Mouse (Mus musculus) fibroblast of lung, adult 2 months (primary cell): ENCODE measurements around the gene Stox2.
"Not testable (repeated sequence)": the region's sequence is repeated elsewhere in the genome, so short reads cannot be mapped to it uniquely, and the experiment has no call there.

Experiments
- DNase-seq: peaks from one replicate; pipeline ENCODE4 v3.0.0-alpha.2; 2011; ENCODE audit warnings: low read depth

The Stox2 gene

DNA sequence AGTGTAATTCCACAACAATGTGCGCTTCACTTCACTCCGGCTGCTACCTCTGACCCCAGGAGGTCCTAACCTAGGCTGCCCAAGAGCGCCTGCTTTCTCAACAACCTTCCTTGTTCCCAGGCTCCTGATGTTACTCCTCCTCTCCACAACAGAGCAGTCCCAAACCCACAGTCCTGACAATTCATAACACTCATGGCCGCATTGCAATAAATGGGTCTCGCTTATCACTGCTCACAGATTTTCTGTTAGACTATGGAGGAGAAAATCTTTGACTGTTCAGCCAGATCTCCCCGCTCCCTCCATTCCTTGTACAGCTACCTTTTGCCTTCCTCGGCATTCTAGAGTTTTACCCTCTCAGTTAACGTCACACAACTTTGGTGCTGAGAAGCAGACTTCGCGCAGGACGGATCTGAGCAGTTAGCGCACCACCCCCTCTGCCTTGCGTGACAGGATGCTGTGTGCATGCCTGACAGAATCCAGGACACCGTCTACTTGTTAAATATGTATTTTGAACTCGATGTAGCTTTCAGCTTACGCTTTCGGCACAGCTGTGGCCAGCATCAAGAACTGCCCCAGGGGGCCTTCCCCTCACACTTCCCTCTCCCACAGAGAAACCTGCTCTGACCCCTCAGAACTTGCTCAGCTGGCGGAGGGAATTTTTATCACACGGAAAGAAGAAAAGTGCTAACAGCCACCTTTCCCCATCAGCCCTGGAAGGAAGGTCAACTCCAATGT is at the start of gene Stox2:
Stox2 (minus strand) TSS at position 51 of the 735 bp plus-strand sequence.
- DNase-seq: no peak

- DNase-seq: no peak
Measured at GRCm38 (mm10) chr8:47495428-47495827, 49.3 kb upstream of the Stox2 start.

DNA sequence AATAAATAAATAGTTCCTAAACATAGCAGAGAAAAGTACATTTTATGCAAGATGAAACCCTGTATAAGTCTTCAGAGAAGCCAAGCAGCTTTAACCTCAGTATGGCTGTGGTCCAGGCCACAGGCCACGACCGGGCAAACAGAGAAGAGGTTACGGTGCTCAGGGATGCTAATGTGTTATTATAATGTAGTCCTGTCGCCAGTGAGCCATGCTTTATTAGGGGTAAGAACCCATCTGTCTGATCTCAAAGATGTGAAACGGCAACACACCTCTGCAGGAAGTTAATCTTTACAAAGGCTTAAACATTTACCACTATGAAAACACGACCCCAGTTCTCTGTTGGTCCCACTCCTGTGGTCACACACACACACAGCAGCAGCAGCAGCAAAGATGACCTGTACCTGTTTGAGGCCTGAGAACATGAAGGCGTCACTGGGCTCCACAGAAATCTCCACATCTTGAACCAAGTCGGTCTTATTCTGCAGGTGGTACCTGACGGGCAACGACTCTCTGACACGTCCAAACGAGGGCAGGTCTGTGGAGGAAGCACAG is 48.5 kb upstream of the Stox2 start:
- DNase-seq: no peak

DNA sequence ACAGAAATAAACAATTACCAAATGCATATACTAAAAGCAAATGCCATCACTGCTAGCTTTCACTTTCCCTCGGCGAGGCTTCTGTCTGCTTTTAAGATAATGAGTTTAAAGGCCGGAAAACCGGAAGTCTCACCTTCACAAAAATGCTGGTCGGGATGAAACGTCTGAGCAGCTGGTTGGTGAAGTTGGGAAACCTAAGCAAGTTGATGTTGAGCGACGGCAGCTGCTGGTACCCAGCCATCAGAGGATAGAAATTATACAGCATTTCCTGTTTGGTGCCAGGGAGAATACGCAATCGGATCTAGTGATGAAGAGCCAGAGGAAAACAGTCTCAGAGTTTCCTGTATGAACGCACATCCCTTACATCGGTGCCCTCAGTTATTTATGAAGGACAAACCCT is 46.9 kb upstream of the Stox2 start:
- no peak for DNase-seq

DNA sequence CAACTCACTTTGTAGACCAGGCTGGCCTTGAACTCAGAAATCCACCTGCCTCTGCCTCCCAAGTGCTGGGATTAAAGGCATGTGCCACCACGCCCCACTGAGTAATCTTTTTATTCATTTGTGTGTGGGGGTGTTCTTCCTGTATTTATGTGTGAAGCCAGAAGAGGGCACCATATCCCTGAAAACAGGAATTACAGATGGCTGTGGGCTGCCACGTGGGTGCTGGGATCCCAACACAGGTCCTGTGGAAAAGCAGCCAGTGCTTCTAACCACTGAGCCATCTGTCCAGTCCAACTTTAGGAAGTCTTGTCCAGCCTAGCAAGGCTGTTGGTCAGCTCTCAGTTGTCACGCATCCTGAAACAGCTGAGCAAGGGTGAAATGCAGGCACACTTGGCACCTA is 41.1 kb upstream of the Stox2 start:
- DNase-seq: no peak

DNA sequence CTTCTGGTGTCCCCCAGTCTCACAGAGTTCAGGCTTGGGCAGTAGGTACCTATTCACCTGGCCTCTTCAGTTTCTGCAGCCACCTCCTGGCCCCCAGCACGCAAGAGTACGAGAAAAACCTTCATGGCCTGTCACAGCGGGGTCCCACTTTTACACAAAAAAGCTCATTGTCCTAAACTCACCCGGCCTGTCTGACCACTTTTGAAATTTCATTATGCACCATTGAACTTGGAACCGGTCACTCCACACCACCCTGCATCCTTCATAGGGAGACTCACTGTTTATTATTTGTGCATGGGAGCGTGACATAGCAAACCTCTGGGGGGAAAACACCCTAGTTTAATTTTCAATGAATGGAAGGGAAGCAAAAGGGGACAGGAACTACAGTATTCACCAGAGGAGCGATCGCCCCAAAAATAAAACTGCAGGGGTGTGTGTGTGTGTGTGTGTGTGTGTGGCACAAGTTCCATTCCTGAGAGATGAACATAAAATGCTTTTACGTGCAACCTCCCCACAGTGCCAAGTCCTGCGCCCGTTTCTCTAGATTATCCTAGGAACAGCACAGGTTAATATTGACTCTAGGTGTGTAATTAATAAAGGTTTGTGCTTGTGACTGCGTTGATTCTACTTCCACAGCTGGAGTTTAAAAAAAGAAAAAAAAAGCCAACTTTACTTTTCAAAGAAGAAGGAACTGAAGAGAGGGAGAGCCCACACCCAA is 36.4 kb upstream of the Stox2 start:
- no peak for DNase-seq

GRCm38 (mm10) chr8:47480039-47480438 is 33.9 kb upstream of the Stox2 start:
- DNase-seq: no peak

GRCm38 (mm10) chr8:47461650-47462049 is 15.5 kb upstream of the Stox2 start:
- DNase-seq: no peak

GRCm38 (mm10) chr8:47459216-47459749 is 13.1 kb upstream of the Stox2 start:
- no peak for DNase-seq

DNA sequence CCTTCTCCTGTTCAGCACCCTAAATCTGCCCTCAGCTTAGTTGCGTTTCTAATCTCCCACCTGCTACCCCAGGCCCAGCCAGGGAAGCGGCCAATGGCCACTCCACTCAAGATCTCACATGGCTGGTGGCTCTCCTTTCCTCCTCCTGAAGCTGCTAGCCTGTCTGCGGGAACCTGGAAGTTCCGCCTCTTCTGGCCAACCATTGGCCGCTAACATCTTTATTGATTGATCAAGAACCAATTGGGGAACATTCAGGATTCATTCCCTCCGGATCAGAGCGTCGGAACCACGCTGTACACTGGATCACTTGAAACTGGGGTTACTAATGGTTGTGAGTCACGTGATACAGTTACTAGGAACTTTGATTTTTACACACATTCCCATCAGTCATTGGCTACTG is 12.4 kb upstream of the Stox2 start:
- DNase-seq: no peak

GRCm38 (mm10) chr8:47449211-47449610 is 3.0 kb upstream of the Stox2 start:
- DNase-seq: not testable (repeated sequence)

DNA sequence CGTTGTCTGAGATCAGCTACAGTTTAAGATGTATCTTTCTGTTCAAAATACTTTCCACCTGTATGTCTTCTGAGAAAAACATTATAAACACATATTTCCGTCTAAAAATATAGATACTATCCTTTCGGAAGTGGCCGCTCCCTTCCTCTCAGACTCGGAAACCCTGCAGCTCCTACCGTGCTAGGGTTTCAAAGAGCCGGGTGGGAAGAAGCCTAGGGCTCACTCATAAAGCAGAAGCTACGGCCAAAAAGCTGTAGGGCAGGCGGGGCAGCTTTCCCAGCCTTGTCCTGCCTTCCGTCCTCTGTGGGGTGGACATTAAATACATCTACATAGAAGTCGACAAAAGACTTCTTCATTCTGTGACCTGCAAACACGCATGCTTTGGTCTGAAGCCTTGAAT is 6.9 kb downstream of the Stox2 start:
- no peak for DNase-seq

DNA sequence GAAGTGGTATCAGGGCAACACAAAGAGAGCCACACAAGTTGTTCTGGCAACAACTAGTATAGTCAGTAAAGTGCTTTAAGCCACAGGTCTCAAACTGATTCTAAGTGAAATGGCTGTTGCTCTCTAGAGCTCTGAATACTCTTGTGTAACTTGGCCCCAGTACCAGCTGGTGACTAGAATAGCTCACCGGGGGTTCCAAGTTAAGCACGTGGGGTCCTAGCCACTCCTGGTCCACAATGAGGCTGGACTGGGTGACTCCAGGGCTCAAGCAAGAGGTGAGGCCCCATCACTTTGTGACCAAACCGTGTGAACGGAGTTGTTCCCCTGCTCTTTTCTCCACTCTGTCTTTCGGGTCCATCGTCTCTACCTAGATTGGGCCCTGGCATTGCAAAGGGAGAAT is 8.2 kb downstream of the Stox2 start:
- no peak for DNase-seq

GRCm38 (mm10) chr8:47435861-47436260 is 10.3 kb downstream of the Stox2 start:
- no peak for DNase-seq

DNA sequence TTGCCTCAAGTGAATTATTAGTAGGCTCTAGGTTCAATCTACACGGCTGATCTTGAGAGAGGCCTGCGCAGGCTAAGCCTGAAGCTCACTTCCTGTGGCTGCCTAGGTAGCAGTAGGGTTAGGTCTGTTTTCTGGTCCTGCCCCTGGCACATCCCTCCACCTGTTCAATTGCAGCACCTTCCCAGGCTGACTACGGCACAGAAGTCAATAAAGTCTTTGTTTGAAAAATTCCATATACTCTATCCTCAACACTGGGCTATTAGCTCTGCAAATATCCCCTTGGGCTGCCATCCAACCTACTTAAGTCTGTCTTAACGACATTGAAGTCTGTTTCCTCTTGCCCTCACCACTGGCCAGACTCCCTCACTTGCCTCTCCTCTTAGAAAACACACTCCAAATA is 10.8 kb downstream of the Stox2 start:
- DNase-seq: no peak

GRCm38 (mm10) chr8:47431263-47431662 is 14.9 kb downstream of the Stox2 start:
- no peak for DNase-seq

DNA sequence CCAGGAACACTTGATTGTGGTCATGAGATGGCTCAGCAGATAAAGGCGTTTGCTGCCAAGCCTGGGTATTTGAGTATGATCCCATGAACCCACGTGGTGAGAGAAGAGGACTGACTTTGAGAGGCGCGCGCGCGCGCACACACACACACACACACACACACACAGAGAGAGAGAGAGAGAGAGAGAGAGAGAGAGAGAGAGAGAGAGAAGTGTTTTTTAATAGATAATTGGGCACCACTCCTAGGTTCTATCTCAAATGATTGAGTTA is 32.0 kb downstream of the Stox2 start:
- DNase-seq: not testable (repeated sequence)

DNA sequence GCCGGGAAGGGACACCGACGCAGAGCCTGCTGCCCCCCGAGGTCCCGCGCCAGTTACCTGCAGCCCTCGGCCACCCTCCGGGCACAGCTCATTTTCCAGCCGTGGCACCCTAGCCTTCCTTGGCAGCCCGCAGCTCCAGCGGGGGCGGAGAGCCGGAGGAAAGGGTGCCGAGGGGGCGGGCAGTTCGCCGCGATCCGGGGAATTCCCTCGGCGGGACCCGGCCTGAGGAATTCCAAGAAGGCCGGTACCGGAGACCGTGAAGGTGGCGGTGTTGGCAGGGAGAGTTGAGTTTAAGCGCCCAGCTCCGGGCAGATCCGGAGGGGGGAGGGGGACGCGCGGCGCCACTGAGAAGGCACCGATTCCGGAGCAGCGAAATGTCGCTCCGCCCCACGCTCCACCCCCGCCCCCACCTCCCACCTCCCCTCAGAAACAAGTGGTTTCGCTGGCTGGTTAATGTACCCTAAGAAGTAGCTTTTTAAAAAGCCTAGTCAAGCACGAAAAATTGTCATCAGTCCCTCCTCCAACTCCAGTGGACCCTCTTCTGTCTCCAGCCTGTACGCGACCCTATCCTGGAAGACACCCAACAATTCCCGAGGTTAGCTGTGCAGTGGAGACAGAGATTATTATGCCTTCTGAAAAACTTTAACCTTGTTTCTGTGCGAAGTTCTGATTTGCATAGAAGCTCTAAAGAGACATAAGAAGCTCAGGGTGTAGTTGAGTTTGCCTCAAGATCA is 32.5 kb downstream of the Stox2 start:
- no peak for DNase-seq

DNA sequence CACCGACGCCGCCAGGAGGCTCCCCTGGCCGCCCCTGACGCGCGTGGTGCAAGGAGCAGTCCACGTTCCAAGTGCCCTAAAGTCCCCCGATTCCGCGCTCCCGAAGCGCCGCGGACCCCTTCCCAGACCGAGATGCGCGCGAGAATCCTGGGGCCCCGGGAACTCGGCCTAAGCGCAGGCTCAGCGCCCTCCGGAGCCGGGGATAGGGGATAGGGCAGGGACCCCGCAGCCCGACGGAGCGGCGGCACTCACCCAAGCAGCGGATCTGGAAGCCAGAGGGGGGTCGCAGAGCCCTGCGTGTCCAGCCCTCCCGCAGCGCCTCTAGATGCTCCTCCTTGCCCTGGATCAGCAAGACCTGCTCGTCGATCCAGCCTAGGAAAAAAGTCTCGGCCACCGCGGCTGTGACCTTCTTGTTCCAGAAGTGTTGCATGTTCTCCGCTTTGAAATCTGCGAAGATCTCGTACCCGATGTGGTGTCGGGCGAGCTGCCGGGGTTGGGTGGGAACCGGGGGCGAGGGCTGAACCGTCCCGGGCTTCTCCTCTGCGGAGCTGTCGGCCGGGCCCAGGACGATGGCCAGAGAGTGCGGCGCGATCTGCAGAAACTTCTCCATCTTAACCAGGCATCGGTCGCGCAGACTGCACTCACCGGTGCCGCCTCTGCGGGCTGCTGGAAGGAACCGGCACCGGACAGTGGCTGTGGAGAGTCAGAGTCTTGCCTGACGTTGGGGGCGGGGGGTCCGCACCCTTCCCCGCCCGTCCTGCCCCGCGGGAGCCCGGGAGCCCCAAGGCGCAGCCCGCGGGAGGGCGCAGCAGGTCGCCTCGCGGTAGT is 33.3 kb downstream of the Stox2 start:
- DNase-seq: no peak

GRCm38 (mm10) chr8:47411994-47412695 is 34.0 kb downstream of the Stox2 start:
- DNase-seq: no peak

DNA sequence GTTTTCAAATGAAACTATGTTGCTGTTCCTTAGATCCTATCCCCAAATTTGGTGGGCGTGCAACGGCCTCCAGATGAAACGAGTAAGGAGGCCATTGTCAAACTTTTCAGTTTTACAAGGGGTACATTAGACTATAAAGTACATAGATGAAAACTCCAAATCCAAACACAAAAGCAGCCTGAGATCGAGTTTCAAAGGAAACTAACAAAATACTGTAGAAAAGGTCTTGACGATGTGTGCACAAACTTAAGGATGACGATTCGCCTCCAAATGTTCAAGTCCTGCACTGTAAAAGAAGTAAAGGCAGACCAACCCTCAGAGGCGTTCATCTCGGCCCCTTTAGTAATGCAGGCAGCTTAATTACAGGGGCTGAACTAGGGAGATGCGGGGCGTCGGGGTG is 34.8 kb downstream of the Stox2 start:
- no peak for DNase-seq
